Mouse (Mus musculus): ENCODE measurements around the gene Abhd17b.

Abhd17b gene

DNA sequence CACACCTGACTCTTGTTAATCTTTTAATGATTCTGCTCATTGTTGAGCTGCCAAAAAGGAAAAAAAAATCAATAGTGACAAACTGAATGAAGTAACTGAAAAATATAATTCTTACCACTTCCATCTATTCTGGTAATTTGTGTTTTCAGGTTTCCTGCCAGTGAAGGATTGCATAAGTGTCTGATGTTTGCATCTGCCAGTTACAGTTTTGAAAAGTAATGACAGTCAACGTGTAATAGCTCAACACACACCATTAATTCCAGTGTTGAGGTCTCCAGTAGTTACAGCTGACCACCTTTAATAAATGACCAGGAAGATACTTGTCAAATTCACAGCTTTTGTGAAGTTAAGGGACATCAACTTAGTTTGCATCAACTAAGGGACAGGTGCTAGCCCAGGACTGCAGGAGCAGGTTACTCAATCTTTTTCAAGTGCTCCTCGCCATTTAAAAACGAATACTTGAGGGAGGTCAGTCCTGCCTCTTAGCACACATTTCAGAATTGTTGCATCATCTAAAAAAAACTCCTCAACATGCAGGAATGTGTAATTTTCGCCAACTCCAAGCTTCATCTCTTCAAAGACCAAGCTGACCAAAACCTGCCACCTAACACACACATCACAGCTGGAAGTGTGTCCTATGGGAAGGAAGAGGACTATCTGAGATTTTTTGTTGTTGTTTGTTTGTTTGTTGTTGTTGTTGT is 10.9 kb downstream of the Abhd17b start:
- Histone ChIP-seq H3K4me3 (replicated peaks; ENCODE audit: low read length) (no peak overlapping the region), H3K27me3 (ENCODE audit: insufficient read depth, low read length) (no peaks in the 10 kb centered on the region), H3K9me3 (ENCODE audit: low read length) (no peaks in the 10 kb centered on the region), H3K36me3 (ENCODE audit: insufficient read depth, low read length) (peaks cover 24% of the 10 kb centered on the region), H3K4me1 (replicated peaks; ENCODE audit: low read depth, low read length) (peaks cover 26% of the 10 kb centered on the region)
- TF ChIP-seq POU5F1 (IDR thresholded peaks at IDR 0.05; ENCODE audit: borderline replicate concordance, low read length): no peak
- no peak for TF ChIP-seq CTCF (conservative IDR thresholded peaks at IDR 0.05; ENCODE audit: low read length)
- no peak for TF ChIP-seq NANOG (IDR thresholded peaks at IDR 0.05; ENCODE audit: borderline replicate concordance, low read length)

DNA sequence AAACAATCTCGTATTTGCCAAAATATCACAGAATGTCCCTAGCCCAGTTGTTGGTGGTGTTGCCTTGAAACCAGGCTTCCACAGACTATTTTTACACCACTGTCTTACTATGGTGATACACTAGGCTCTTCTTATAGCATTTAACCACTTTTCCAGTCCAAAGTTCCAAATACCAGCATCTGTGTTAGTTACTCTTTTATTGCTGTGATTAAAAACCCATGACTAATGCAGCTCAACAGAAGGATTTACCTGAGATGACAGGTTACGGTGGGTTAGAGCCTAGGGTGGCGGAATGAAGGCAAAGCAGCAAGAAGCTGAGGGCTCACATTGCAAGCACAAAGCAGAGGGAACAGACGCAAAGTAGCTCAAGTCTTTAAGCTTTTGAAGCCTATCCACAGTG is 16.7 kb downstream of the Abhd17b start:
- Histone ChIP-seq H3K4me3 (replicated peaks; ENCODE audit: low read length) (no peak overlapping the region), H3K27me3 (ENCODE audit: insufficient read depth, low read length) (no peaks in the 10 kb centered on the region), H3K36me3 (ENCODE audit: insufficient read depth, low read length) (peaks cover 52% of the 10 kb centered on the region), H3K4me1 (replicated peaks; ENCODE audit: low read depth, low read length) (peaks cover 56% of the 10 kb centered on the region), H3K9me3 (ENCODE audit: low read length) (no peaks in the 10 kb centered on the region)
- TF ChIP-seq NANOG (IDR thresholded peaks at IDR 0.05; ENCODE audit: borderline replicate concordance, low read length): no peak
- no peak for TF ChIP-seq POU5F1 (IDR thresholded peaks at IDR 0.05; ENCODE audit: borderline replicate concordance, low read length)
- no peak for TF ChIP-seq CTCF (conservative IDR thresholded peaks at IDR 0.05; ENCODE audit: low read length)

DNA sequence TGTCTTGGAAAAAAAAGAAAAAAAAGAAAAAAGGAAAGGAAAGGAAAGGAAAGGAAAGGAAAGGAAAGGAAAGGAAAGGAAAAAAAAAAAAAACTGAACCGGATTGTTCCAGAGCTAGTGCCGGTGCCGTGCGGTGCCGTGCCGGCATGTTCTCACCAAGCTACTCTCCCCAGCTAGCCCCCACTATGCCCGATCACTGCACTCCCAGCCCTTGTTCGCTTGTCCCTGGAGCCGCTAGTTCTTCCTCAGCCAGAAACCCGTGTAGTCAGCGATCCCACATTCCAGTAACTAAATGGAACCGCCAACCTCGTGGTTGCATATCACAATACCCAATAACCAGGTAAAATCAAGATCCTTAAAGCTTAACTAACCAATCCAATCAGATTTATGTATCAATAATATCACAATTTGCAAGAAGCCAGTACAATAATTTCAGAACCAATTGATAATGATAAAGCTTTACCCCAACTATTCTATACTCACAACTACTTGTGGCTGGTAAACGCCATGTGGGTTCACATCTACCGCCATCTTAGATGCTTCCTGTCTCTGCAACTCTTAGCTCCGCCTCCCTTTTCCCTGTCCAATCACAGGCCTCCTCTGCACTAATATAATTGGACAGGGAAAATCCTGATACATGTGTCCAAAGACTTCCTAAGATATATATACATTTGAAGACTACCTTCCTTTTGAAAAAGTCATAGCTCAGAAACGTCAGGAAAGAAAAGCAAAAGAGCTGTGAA is 21.5 kb downstream of the Abhd17b start:
- Histone ChIP-seq H3K4me3 (replicated peaks; ENCODE audit: low read length) (peak overlapping the region; percentile 85), H3K27me3 (ENCODE audit: insufficient read depth, low read length) (no peaks in the 10 kb centered on the region), H3K4me1 (replicated peaks; ENCODE audit: low read depth, low read length) (peaks cover 44% of the 10 kb centered on the region), H3K9me3 (ENCODE audit: low read length) (no peaks in the 10 kb centered on the region), H3K36me3 (ENCODE audit: insufficient read depth, low read length) (peaks cover 35% of the 10 kb centered on the region)
- no peak for TF ChIP-seq POU5F1 (IDR thresholded peaks at IDR 0.05; ENCODE audit: borderline replicate concordance, low read length)
- TF ChIP-seq NANOG (IDR thresholded peaks at IDR 0.05; ENCODE audit: borderline replicate concordance, low read length): no peak
- TF ChIP-seq CTCF (conservative IDR thresholded peaks at IDR 0.05; ENCODE audit: low read length): no peak

DNA sequence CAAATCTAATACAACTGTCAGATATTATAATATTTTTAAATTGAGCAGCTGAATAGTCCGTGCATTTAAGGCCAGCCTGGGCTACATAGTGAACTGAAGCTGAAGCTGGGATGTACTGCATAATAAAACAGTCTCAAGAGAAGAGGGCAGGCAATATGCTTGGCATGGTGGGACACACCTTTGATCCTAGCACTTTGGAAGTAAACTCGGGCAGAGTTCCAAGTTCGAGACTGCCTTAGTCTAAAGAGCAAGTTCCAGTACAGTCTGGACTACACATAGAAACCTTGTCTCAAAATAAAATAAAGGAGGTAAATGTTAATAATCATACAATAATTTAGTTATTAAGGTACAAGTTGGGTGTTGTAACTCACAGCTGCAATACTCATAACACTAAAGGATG is 27.1 kb downstream of the Abhd17b start:
- Histone ChIP-seq H3K27me3 (ENCODE audit: insufficient read depth, low read length) (no peaks in the 10 kb centered on the region), H3K4me3 (replicated peaks; ENCODE audit: low read length) (no peak overlapping the region), H3K4me1 (replicated peaks; ENCODE audit: low read depth, low read length) (peaks cover 25% of the 10 kb centered on the region), H3K36me3 (ENCODE audit: insufficient read depth, low read length) (peaks cover 46% of the 10 kb centered on the region), H3K9me3 (ENCODE audit: low read length) (no peaks in the 10 kb centered on the region)
- TF ChIP-seq POU5F1 (IDR thresholded peaks at IDR 0.05; ENCODE audit: borderline replicate concordance, low read length): no peak
- no peak for TF ChIP-seq CTCF (conservative IDR thresholded peaks at IDR 0.05; ENCODE audit: low read length)
- TF ChIP-seq NANOG (IDR thresholded peaks at IDR 0.05; ENCODE audit: borderline replicate concordance, low read length): no peak

DNA sequence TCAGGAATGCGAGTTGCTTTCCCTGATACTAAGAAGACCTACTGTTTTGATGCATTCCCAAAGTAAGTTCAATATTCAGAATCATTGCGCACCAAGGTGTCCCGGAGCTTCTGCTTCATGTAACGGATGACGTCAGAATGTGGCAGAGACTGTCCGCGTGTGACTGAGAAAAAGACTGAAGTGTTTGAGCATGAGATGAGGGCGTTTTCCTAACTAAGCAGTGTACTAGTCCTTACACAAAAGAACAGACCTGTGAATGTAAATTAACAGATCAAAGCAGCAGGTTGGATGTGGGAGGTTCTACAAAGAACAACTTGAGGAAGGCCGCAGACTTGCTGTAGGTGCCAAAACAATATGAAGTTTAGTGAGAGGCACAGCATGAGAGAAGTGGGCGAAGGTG is 28.0 kb downstream of the Abhd17b start:
- no peak for TF ChIP-seq POU5F1 (IDR thresholded peaks at IDR 0.05; ENCODE audit: borderline replicate concordance, low read length)
- no peak for TF ChIP-seq NANOG (IDR thresholded peaks at IDR 0.05; ENCODE audit: borderline replicate concordance, low read length)
- TF ChIP-seq CTCF (conservative IDR thresholded peaks at IDR 0.05; ENCODE audit: low read length): no peak
- Histone ChIP-seq H3K9me3 (ENCODE audit: low read length) (no peaks in the 10 kb centered on the region), H3K4me3 (replicated peaks; ENCODE audit: low read length) (no peak overlapping the region), H3K36me3 (ENCODE audit: insufficient read depth, low read length) (peaks cover 46% of the 10 kb centered on the region), H3K4me1 (replicated peaks; ENCODE audit: low read depth, low read length) (peaks cover 24% of the 10 kb centered on the region), H3K27me3 (ENCODE audit: insufficient read depth, low read length) (no peaks in the 10 kb centered on the region)

DNA sequence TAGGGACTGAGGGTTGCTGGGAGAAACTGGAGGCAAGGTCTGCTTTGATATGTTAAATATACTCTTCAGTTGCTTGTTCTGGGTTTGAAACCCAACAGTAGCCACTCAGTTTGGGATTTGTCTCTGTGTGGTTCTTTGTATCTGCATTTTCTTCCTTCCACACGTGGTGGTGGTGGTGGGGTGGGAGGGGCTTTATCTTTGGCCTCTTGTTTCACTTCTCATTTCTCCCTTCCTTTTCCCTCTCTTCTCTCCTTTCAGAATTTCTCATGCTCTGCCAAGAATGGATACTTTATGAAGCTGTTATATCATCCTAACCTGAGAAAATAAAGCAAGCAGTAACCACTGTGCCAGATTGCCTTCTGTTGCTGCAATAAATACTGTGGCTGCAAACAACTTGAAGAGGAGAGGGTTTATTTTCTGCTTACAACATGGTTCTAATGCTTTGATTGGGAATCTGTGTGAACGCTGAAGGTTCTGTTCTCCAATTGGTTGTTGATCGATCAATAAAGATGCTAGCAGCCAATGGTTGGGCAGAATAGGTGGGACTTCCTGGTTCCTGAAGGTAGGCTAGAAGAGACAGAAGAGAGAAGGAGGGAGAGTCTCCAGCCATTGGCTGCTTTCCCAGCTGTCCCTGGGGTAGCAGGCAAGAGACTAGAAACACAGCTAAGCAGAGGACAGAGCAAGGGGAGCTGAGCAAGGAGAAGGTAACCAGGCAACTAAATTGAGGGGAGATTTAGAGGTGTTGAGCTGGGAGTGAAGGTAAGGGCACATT is 60.5 kb downstream of the Abhd17b start:
- TF ChIP-seq CTCF (conservative IDR thresholded peaks at IDR 0.05; ENCODE audit: low read length) (no peak), NANOG (IDR thresholded peaks at IDR 0.05; ENCODE audit: borderline replicate concordance, low read length) (no peak), POU5F1 (IDR thresholded peaks at IDR 0.05; ENCODE audit: borderline replicate concordance, low read length) (no peak)
- no peaks in the 10 kb centered on the region; the same call in 1 of the 2 replicates for H3K36me3 ChIP-seq (ENCODE audit: insufficient read depth, low read length)
- peaks cover 32% of the 10 kb centered on the region for H3K4me1 ChIP-seq (replicated peaks; ENCODE audit: low read depth, low read length)
- H3K27me3 ChIP-seq (ENCODE audit: insufficient read depth, low read length): no peaks in the 10 kb centered on the region
- H3K9me3 ChIP-seq (ENCODE audit: low read length): no peaks in the 10 kb centered on the region; the same call in 1 of the 2 replicates
- peak overlapping the region; percentile 83 for H3K4me3 ChIP-seq (replicated peaks; ENCODE audit: low read length)

DNA sequence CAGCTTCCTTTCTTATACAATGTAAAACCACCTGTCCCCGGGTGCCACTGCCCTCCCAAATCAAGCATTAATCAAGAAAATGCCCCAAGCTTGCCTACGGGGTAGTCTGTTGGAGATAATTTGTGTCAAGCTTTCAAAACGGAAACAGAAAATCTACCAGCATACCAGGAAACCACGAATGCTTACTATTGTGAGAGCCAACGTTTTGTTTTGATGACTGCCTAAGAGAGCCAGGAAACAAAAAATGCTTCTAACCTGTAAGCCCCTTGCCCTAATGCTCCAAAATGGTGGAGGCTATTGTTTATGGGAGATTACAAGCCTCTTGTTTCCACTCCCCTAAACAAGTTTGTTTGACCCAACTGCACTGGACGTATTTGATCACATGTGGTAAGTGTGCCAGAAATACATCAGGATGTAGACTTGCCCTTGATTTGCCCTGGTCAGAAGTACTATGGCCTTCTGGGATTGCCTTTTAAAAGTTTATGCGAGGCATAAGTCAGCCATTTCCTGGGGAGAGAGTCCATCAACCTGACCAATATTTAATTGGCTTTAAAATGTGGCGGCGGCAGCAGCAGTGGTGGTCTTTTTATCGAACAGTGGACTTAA is 61.4 kb downstream of the Abhd17b start:
- peaks cover 32% of the 10 kb centered on the region for H3K4me1 ChIP-seq (replicated peaks; ENCODE audit: low read depth, low read length)
- no peaks in the 10 kb centered on the region; the same call in 1 of the 2 replicates for H3K9me3 ChIP-seq (ENCODE audit: low read length)
- peak overlapping the region; percentile 83 for H3K4me3 ChIP-seq (replicated peaks; ENCODE audit: low read length)
- no peaks in the 10 kb centered on the region for H3K27me3 ChIP-seq (ENCODE audit: insufficient read depth, low read length)
- no peaks in the 10 kb centered on the region; the same call in 1 of the 2 replicates for H3K36me3 ChIP-seq (ENCODE audit: insufficient read depth, low read length)
- no peak for TF ChIP-seq NANOG (IDR thresholded peaks at IDR 0.05; ENCODE audit: borderline replicate concordance, low read length)
- TF ChIP-seq POU5F1 (IDR thresholded peaks at IDR 0.05; ENCODE audit: borderline replicate concordance, low read length): no peak
- TF ChIP-seq CTCF (conservative IDR thresholded peaks at IDR 0.05; ENCODE audit: low read length): no peak

Measured in E14TG2a.4 (cell line).